Mouse (Mus musculus) liver, embryonic 13.5 days (tissue): ENCODE measurements around the gene Papolg. TPM values are rescaled to one million over a fixed set of nuclear protein-coding genes. Genes with fewer than 3 reads are reported as not detected.
"Not testable (repeated sequence)": the region's sequence is repeated elsewhere in the genome, so short reads cannot be mapped to it uniquely, and the experiment has no call there.

Source experiments
- ATAC-seq: fragments of 200-750 bp; cut with Nextera tagmentation; 2 replicates; pipeline ENCODE4 v1.8.0; 2017; ENCODE audit warnings: low read depth, mild to moderate bottlenecking, moderate number of reproducible peaks, moderate library complexity
- DNase-seq: peaks from one replicate; pipeline ENCODE4 v3.0.0; 2022
- H3K27ac ChIP-seq: fragments of 300-500 bp; sonication (generic); 2 replicates; pipeline ENCODE4 v1.5.1; 2015; ENCODE audit warnings: moderate library complexity, mild to moderate bottlenecking, inconsistent platforms
- H3K27me3 ChIP-seq: fragments of 300-500 bp; sonication (generic); 2 replicates; pipeline ENCODE4 v1.6.1; 2015; ENCODE audit warnings: mild to moderate bottlenecking, inconsistent platforms
- H3K36me3 ChIP-seq: fragments of 300-500 bp; sonication (generic); 2 replicates; pipeline ENCODE4 v1.6.1; 2015; ENCODE audit warnings: mild to moderate bottlenecking, inconsistent platforms
- H3K4me1 ChIP-seq: fragments of 300-500 bp; sonication (generic); replicated peaks from 2 replicates; pipeline ENCODE4 v1.6.1; 2015; ENCODE audit warnings: inconsistent platforms
- H3K4me2 ChIP-seq: fragments of 300-500 bp; sonication (generic); 2 replicates; pipeline ENCODE4 v1.6.1; 2015; ENCODE audit warnings: inconsistent platforms, mild to moderate bottlenecking, moderate library complexity
- H3K4me3 ChIP-seq: fragments of 300-500 bp; sonication (generic); replicated peaks from 2 replicates; pipeline ENCODE4 v1.5.1; 2015; ENCODE audit warnings: mild to moderate bottlenecking, inconsistent platforms
- H3K9ac ChIP-seq: fragments of 300-500 bp; sonication (generic); 2 replicates; pipeline ENCODE4 v1.6.1; 2015; ENCODE audit warnings: mild to moderate bottlenecking, inconsistent platforms
- H3K9me3 ChIP-seq: fragments of 300-500 bp; sonication (generic); replicated peaks from 2 replicates; pipeline ENCODE4 v1.6.1; 2016; ENCODE audit warnings: inconsistent platforms
- WGBS: fragments of 180-500 bp; shearing (Covaris S2); methylation state at CpG from one replicate; pipeline ENCODE4 v1.1.7; 2015; ENCODE audit not compliant: insufficient replicate concordance; 5-methylcytosine and 5-hydroxymethylcytosine counted together
- polyA plus RNA-seq: library from polyadenylated mRNA; unstranded; fragments of >200 nt; fragmentation: Nextera tagmentation; extraction: Ambion mirVana; gene quantifications from 2 replicates; pipeline ENCODE4 v1.2.1, GENCODE M21; 2015

Papolg gene
- 4.2 and 6.1 TPM in 2 replicates for polyA plus RNA-seq

DNA sequence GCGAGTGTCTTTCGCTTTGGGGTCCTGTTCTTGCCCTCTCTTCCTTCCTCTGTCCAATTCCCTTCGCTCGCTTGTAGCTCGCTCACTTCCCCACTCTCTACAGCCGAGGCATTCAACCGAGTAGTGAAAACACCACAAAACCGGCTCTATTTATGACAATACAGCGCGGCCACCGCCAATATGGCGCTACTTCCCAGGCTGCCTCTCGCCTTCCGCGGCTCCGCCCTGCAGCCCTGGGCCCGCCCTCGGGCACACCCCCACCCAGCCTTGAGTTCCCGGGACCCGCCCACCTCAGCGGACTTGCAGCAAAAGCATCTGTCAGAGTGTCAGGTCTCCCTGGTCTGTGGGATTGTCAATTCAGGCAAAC is at the start of gene Papolg:
TSS of gene Papolg (minus strand) at position 194 of the 367 bp plus-strand sequence.
- Histone ChIP-seq H3K27ac (peak within 1 kb of the TSS; percentile 85), H3K36me3 (peaks cover 6% of the 10 kb centered on the region; the same call in 1 of the 2 replicates), H3K4me2 (peak within 1 kb of the TSS; percentile 91), H3K9me3 (no peaks in the 10 kb centered on the region), H3K4me3 (peak within 1 kb of the TSS; percentile 96), H3K27me3 (peaks cover 7% of the 10 kb centered on the region), H3K9ac (peak within 1 kb of the TSS; percentile 93), H3K4me1 (peaks cover 14% of the 10 kb centered on the region)
- peak; percentile 99 for ATAC-seq
- WGBS = 0% methylated on average over 21 of the region's 21 CpGs
- peak; percentile 89 for DNase-seq

DNA sequence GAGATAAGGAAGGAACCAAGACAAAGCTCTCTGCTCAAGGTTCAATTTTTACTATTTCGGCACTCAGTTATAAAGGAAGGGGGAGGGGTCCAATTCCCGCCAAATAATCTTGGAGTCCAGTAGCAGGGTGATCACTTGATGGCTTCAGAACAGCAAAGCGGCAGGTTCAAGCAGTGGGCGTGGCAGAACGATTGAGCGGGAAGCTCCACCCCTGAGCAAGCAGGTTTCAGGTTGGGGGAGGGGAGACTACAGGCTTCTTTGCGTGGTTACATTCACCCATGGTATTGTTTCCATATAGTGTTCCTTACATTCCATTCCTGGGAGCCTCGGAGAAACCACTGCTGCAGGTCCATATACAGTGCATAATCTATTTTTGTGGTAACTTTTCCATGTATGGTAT is 33.1 kb upstream of the Papolg start:
- H3K36me3 ChIP-seq, H3K4me1 ChIP-seq, H3K27me3 ChIP-seq, H3K4me3 ChIP-seq, H3K9me3 ChIP-seq, DNase-seq, ATAC-seq, H3K27ac ChIP-seq, H3K9ac ChIP-seq: not testable (repeated sequence)
- peak overlapping the region; percentile 38 for H3K4me2 ChIP-seq
- 17% methylated on average over 8 of the region's 8 CpGs for WGBS

DNA sequence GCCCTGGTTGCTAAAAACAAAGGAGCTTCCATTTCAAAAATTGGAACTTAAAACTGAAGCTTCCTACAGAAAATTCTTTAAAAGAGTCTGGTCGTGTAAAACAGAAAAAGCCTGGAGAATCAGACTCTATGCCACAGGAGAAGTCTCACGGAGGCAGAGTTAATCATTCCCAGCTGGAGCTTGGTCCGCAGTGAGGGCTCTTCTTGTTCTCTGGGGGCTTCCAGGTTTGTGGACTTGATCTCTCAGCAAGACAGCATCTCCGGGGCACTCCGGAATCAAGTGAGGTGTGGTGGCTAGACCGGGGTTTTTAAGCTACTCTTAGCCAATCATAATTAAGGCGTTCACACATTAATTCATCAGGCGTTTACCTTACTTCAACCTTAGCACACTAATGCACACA is 32.6 kb upstream of the Papolg start:
- 28% methylated on average over 8 of the region's 8 CpGs for WGBS
- Histone ChIP-seq H3K4me3 (no peak overlapping the region), H3K4me2 (peak overlapping the region; percentile 38), H3K36me3 (no peaks in the 10 kb centered on the region), H3K27me3 (no peaks in the 10 kb centered on the region), H3K9ac (no peak overlapping the region), H3K9me3 (no peaks in the 10 kb centered on the region), H3K27ac (no peak overlapping the region), H3K4me1 (no peaks in the 10 kb centered on the region)
- ATAC-seq (no peak), DNase-seq (no peak)

- H3K9ac ChIP-seq, H3K9me3 ChIP-seq, H3K27ac ChIP-seq, DNase-seq, H3K4me2 ChIP-seq, H3K4me3 ChIP-seq, ATAC-seq, H3K27me3 ChIP-seq, H3K4me1 ChIP-seq, H3K36me3 ChIP-seq: not testable (repeated sequence)
- 46% methylated on average over 2 of the region's 2 CpGs for WGBS
Measured at GRCm38 (mm10) chr11:23913824-23914223, 18.8 kb upstream of the Papolg start.

- H3K4me2 ChIP-seq = no peak overlapping the region
- no peaks in the 10 kb centered on the region for H3K36me3 ChIP-seq
- H3K4me1 ChIP-seq = no peaks in the 10 kb centered on the region
- ATAC-seq = no peak
- no peaks in the 10 kb centered on the region for H3K9me3 ChIP-seq
- WGBS = 48% methylated on average over 1 of the region's 1 CpGs
- no peak overlapping the region for H3K9ac ChIP-seq
- no peak for DNase-seq
- no peak overlapping the region for H3K4me3 ChIP-seq
- H3K27me3 ChIP-seq = no peaks in the 10 kb centered on the region
- H3K27ac ChIP-seq = no peak overlapping the region
Measured at GRCm38 (mm10) chr11:23903909-23904308, 8.9 kb upstream of the Papolg start.

- ATAC-seq (peak; percentile 88), DNase-seq (peak; percentile 15)
- Histone ChIP-seq H3K27ac (peak overlapping the region; percentile 85), H3K9me3 (no peaks in the 10 kb centered on the region), H3K4me3 (peak overlapping the region; percentile 96), H3K4me2 (peak overlapping the region; percentile 91), H3K36me3 (peaks cover 9% of the 10 kb centered on the region), H3K4me1 (peaks cover 14% of the 10 kb centered on the region), H3K27me3 (peaks cover 7% of the 10 kb centered on the region), H3K9ac (peak overlapping the region; percentile 93)
- WGBS = 1% methylated on average over 48 of the region's 48 CpGs
Measured at GRCm38 (mm10) chr11:23894141-23895059, 653 bp downstream of the Papolg start.

DNA sequence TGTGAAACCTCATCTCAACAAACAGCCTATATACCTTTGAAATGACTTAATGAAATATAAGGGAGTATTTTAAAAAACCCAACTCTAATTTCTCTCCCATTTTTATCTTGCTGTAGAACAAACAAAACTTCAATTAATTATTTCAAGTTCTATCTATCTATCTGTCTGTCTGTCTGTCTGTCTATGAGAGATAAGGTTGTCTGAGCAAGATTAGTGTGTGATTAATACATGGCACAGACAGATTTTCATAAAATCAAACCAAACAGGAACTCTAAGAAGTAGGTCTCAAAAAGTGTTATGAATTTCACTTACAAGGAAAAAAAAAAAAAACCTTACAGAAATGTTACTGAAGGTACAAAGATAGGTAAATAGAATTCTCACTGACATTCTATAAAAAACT is 1.5 kb downstream of the Papolg start:
- ATAC-seq (no peak), DNase-seq (no peak)
- Histone ChIP-seq H3K36me3 (peaks cover 15% of the 10 kb centered on the region), H3K9me3 (no peaks in the 10 kb centered on the region), H3K4me2 (no peak overlapping the region), H3K4me1 (peaks cover 14% of the 10 kb centered on the region), H3K27me3 (peaks cover 7% of the 10 kb centered on the region), H3K4me3 (no peak overlapping the region), H3K9ac (no peak overlapping the region), H3K27ac (no peak overlapping the region)

- Histone ChIP-seq H3K4me1 (no peaks in the 10 kb centered on the region), H3K36me3 (peaks cover 45% of the 10 kb centered on the region), H3K27me3 (no peaks in the 10 kb centered on the region), H3K27ac (no peak overlapping the region), H3K4me3 (no peak overlapping the region), H3K4me2 (no peak overlapping the region), H3K9ac (no peak overlapping the region), H3K9me3 (no peaks in the 10 kb centered on the region)
- WGBS = 73% methylated on average over 2 of the region's 2 CpGs
- ATAC-seq = no peak
- DNase-seq = no peak
Measured at GRCm38 (mm10) chr11:23864326-23864725, 30.7 kb downstream of the Papolg start.

DNA sequence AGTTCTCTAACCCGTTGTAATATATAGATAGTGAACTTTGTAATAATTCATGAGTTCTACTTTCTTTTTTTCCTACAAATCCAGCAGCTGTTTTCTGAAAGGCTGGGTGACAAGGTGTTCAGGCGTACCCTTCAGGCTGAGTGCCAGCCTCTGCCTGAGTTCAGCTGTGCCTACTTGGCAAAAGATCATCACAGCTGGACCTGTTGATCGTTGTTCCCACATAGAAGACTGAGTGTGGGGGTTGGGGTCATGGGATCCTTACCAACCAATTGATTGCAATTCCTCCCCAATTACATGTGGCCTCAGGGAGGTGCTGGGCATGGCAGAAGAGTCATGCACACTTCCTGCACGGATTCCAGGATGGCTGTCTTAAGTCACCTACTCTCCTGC is 38.3 kb downstream of the Papolg start:
- no peaks in the 10 kb centered on the region for H3K27me3 ChIP-seq
- H3K4me3 ChIP-seq = no peak overlapping the region
- no peaks in the 10 kb centered on the region for H3K4me1 ChIP-seq
- peaks cover 36% of the 10 kb centered on the region for H3K36me3 ChIP-seq
- no peak overlapping the region for H3K27ac ChIP-seq
- H3K9me3 ChIP-seq = no peaks in the 10 kb centered on the region
- DNase-seq = no peak
- no peak overlapping the region for H3K9ac ChIP-seq
- 72% methylated on average over 4 of the region's 4 CpGs for whole genome bisulfite sequencing
- no peak for ATAC-seq
- no peak overlapping the region for H3K4me2 ChIP-seq

DNA sequence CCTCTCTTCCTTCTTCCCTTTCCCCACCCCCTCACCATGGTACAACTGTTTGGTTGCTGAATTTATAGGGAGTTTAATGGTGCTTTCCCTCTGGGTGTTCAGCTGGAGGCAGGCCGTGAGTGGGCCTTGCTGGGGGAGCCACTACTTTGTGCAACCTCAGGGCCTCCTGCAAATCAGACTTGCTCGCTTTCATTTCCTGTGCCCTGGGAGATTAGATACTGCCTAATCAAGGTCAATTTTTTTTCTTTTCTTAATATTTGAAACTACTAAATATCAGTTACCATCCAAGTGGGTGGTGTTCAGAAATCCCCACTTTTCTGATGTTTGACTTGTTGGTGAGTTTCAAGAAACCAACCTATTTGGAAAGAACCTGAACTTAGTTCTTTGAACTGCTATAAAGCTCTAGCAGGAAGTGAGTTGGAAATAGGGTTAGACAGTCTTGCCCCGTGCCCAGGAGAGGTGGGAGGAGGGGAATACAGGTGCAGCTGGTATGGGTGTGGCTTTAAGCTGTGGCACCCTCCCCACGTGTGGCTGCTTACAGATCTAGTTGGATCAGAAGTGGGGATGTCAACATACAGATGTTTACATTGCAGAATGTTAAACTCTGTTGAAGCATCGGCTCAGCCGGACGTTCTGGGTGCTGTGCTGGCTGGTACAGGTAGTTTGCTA is 38.9 kb downstream of the Papolg start:
- Histone ChIP-seq H3K4me2 (no peak overlapping the region), H3K9ac (no peak overlapping the region), H3K9me3 (no peaks in the 10 kb centered on the region), H3K27me3 (no peaks in the 10 kb centered on the region), H3K4me1 (no peaks in the 10 kb centered on the region), H3K4me3 (no peak overlapping the region), H3K36me3 (peaks cover 31% of the 10 kb centered on the region), H3K27ac (no peak overlapping the region)
- ATAC-seq = no peak
- no peak for DNase-seq
- WGBS = 60% methylated on average over 7 of the region's 7 CpGs

GRCm38 (mm10) chr11:23855182-23855802 is 39.8 kb downstream of the Papolg start:
- H3K4me2 ChIP-seq = no peak overlapping the region
- 28% methylated on average over 3 of the region's 3 CpGs for WGBS
- no peaks in the 10 kb centered on the region for H3K9me3 ChIP-seq
- H3K27me3 ChIP-seq = no peaks in the 10 kb centered on the region
- no peak overlapping the region for H3K27ac ChIP-seq
- no peak overlapping the region for H3K4me3 ChIP-seq
- no peaks in the 10 kb centered on the region for H3K4me1 ChIP-seq
- DNase-seq = peak; percentile 20
- H3K36me3 ChIP-seq = peaks cover 28% of the 10 kb centered on the region
- no peak; the same call in 1 of the 2 replicates for ATAC-seq
- no peak overlapping the region for H3K9ac ChIP-seq
